Mouse (Mus musculus) bone marrow macrophage, adult 2 months (primary cell): ENCODE measurements around the gene Syce2. TPM values are rescaled to one million over a fixed set of nuclear protein-coding genes. Genes with fewer than 3 reads are reported as not detected.
A peak's percentile ranks its signal among the peaks of the same experiment; 100 is the strongest.

ENCODE experiments used
- H3K27ac ChIP-seq: 2 replicates; pipeline ENCODE4 v1.5.1; 2012; ENCODE audit warnings: low read depth, low read length; ENCODE audit not compliant: insufficient read depth
- H3K4me1 ChIP-seq: 2 replicates; pipeline ENCODE4 v1.6.1; 2012; ENCODE audit warnings: low read length; ENCODE audit not compliant: control insufficient read depth, insufficient read depth
- H3K4me3 ChIP-seq: 2 replicates; pipeline ENCODE4 v1.5.1; 2012; ENCODE audit warnings: mild to moderate bottlenecking, low read length, moderate library complexity; ENCODE audit not compliant: insufficient read depth
- CTCF ChIP-seq: IDR thresholded peaks from 2 replicates; pipeline ENCODE4 v1.5.1; 2012; ENCODE audit warnings: low read depth, mild to moderate bottlenecking, low read length, moderate library complexity
- POLR2A ChIP-seq: IDR thresholded peaks from 2 replicates; pipeline ENCODE4 v1.6.1; 2012; ENCODE audit warnings: mild to moderate bottlenecking, low read depth, low read length, borderline replicate concordance
- polyA plus RNA-seq: library from polyadenylated mRNA; stranded (reverse); fragments of >200 nt; gene quantifications from 2 replicates; pipeline ENCODE4 v1.2.4, GENCODE M21; 2012; ENCODE audit not compliant: missing spikeins, insufficient read depth, insufficient read length

Syce2 gene
- polyA plus RNA-seq, 1 experiment: 19.4 TPM

- Histone ChIP-seq H3K27ac (no peak overlapping the region), H3K4me3 (peak overlapping the region; percentile 49; the same call in 1 of the 2 replicates), H3K4me1 (no peaks in the 10 kb centered on the region)
- TF ChIP-seq POLR2A (no peak), CTCF (no peak)
Measured at GRCm38 (mm10) chr8:84936041-84936961, 64.4 kb downstream of the Syce2 start.

GRCm38 (mm10) chr8:84936962-84937546, 65.1 kb downstream of the Syce2 start, which contains the start of gene Mast1:
Gene Mast1 (minus strand): TSS chr8:84937359.
- peak within 1 kb of the TSS; percentile 49 for H3K4me3 ChIP-seq
- TF ChIP-seq CTCF: peak; percentile 56
- TF ChIP-seq POLR2A: no peak
- H3K27ac ChIP-seq: no peak within 1 kb of the TSS
- H3K4me1 ChIP-seq: no peaks in the 10 kb centered on the region

Other genes with a start within 250 kb of the Syce2 start
- 23.3 and 24.7 TPM in 2 replicates for gene Ier2, start 209.3 kb upstream of the Syce2 start, polyA plus RNA-seq
- 46.8 and 58.4 TPM in 2 replicates for gene Trmt1, start 185.8 kb upstream of the Syce2 start, polyA plus RNA-seq
- 30.8 and 35.2 TPM in 2 replicates for gene Nacc1, start 184.2 kb upstream of the Syce2 start, polyA plus RNA-seq
- 91.9 and 102 TPM in 2 replicates for gene Lyl1, start 170.7 kb upstream of the Syce2 start, polyA plus RNA-seq
- 1.0 and 1.1 TPM in 2 replicates for gene G430095P16Rik, start 149.1 kb upstream of the Syce2 start, polyA plus RNA-seq
- 8.3 and 12.5 TPM in 2 replicates for gene Nfix, start 71.8 kb upstream of the Syce2 start, polyA plus RNA-seq
- 3.3 and 5.4 TPM in 2 replicates for gene Dand5, start 49.3 kb upstream of the Syce2 start, polyA plus RNA-seq
- 12.7 and 13.9 TPM in 2 replicates for gene Gadd45gip1, start 40.6 kb upstream of the Syce2 start, polyA plus RNA-seq
- gene Rad23a, start 31.4 kb upstream of the Syce2 start, polyA plus RNA-seq: 49.1 and 54.0 TPM in 2 replicates
- 674 and 696 TPM in 2 replicates for gene Calr, start 25.2 kb upstream of the Syce2 start, polyA plus RNA-seq
- 23.1 and 30.5 TPM in 2 replicates for gene Farsa, start 15.1 kb upstream of the Syce2 start, polyA plus RNA-seq
- 13.4 and 17.6 TPM in 2 replicates for gene Gcdh, start 21.8 kb downstream of the Syce2 start, polyA plus RNA-seq
- not detected in 2 replicates for gene Klf1, start 29.8 kb downstream of the Syce2 start, polyA plus RNA-seq
- gene Dnase2a, start 36.4 kb downstream of the Syce2 start, polyA plus RNA-seq: 109 and 119 TPM in 2 replicates
- 0.28 and 0.42 TPM in 2 replicates for gene Mast1, start 65.2 kb downstream of the Syce2 start, polyA plus RNA-seq
- not detected in 2 replicates for gene Rtbdn, start 74.9 kb downstream of the Syce2 start, polyA plus RNA-seq
- gene Gm49661, start 97.3 kb downstream of the Syce2 start, polyA plus RNA-seq: not detected in 2 replicates
- gene Prdx2, start 97.5 kb downstream of the Syce2 start, polyA plus RNA-seq: 267 and 279 TPM in 2 replicates
- 39.8 and 40.7 TPM in 2 replicates for gene Rnaseh2a, start 97.7 kb downstream of the Syce2 start, polyA plus RNA-seq
- gene Junb, start 106.6 kb downstream of the Syce2 start, polyA plus RNA-seq: 71.1 and 80.8 TPM in 2 replicates
- gene Hook2, start 118.5 kb downstream of the Syce2 start, polyA plus RNA-seq: 14.5 and 17.4 TPM in 2 replicates
- gene Best2, start 142.4 kb downstream of the Syce2 start, polyA plus RNA-seq: not detected in 2 replicates
- gene Asna1, start 153.2 kb downstream of the Syce2 start, polyA plus RNA-seq: 74.5 and 75.3 TPM in 2 replicates
- gene Trir, start 154.7 kb downstream of the Syce2 start, polyA plus RNA-seq: 145 and 177 TPM in 2 replicates
- gene Tnpo2, start 164.8 kb downstream of the Syce2 start, polyA plus RNA-seq: 34.0 and 44.4 TPM in 2 replicates
- gene Fbxw9, start 187.9 kb downstream of the Syce2 start, polyA plus RNA-seq: 10.2 and 11.8 TPM in 2 replicates
- not detected in 2 replicates for gene Gm5741, start 195.9 kb downstream of the Syce2 start, polyA plus RNA-seq
- 36.7 and 44.9 TPM in 2 replicates for gene Dhps, start 199.6 kb downstream of the Syce2 start, polyA plus RNA-seq
- 90.2 and 113 TPM in 2 replicates for gene Wdr83os, start 208.6 kb downstream of the Syce2 start, polyA plus RNA-seq
- gene Wdr83, start 209.2 kb downstream of the Syce2 start, polyA plus RNA-seq: 22.6 and 27.3 TPM in 2 replicates
- 390 and 469 TPM in 2 replicates for gene Man2b1, start 211.2 kb downstream of the Syce2 start, polyA plus RNA-seq